Mouse (Mus musculus) C2C12 (cell line): Measurements from ENCODE around the gene Mical2. TPM values are rescaled to one million over a fixed set of nuclear protein-coding genes. Genes with fewer than 3 reads are reported as not detected.

ENCODE experiments used
- H3K27me3 ChIP-seq: one replicate; pipeline ENCODE4 v1.6.1; 2011; ENCODE audit not compliant: control insufficient read depth, insufficient read depth, insufficient read length
- H3K36me3 ChIP-seq: one replicate; pipeline ENCODE4 v1.6.1; 2011; ENCODE audit not compliant: control insufficient read depth, insufficient read depth
- H3K4me3 ChIP-seq: one replicate; pipeline ENCODE4 v1.5.1; 2011; ENCODE audit warnings: mild to moderate bottlenecking, control low read depth; ENCODE audit not compliant: poor library complexity, insufficient read depth, severe bottlenecking
- H3K79me2 ChIP-seq: one replicate; pipeline ENCODE4 v1.6.1; 2011; ENCODE audit not compliant: control insufficient read depth, insufficient read depth
- H3K79me3 ChIP-seq: one replicate; pipeline ENCODE4 v1.6.1; 2011; ENCODE audit warnings: low read depth, control low read depth
- H3ac ChIP-seq: one replicate; pipeline ENCODE3; 2011; ENCODE audit warnings: low read depth; ENCODE audit not compliant: control insufficient read depth, insufficient read length
- CEBPB ChIP-seq: IDR thresholded peaks from one replicate; pipeline ENCODE4 v1.6.1; 2011; ENCODE audit warnings: low read depth, mild to moderate bottlenecking, control low read depth, moderate library complexity
- CTCF ChIP-seq: IDR thresholded peaks from one replicate; pipeline ENCODE4 v1.5.1; 2011; ENCODE audit not compliant: control insufficient read depth, insufficient read depth, insufficient read length
- FOSL1 ChIP-seq: IDR thresholded peaks from one replicate; pipeline ENCODE4 v1.8.0; 2011; ENCODE audit warnings: mild to moderate bottlenecking, low read length; ENCODE audit not compliant: poor library complexity, insufficient read depth, severe bottlenecking
- MAX ChIP-seq: IDR thresholded peaks from one replicate; pipeline ENCODE4 v1.6.1; 2011; ENCODE audit warnings: mild to moderate bottlenecking, control low read depth
- MYOD1 ChIP-seq: IDR thresholded peaks from one replicate; pipeline ENCODE4 v1.6.1; 2011; ENCODE audit warnings: low read depth; ENCODE audit not compliant: control insufficient read depth, insufficient read length
- MYOG ChIP-seq: IDR thresholded peaks from one replicate; pipeline ENCODE4 v1.6.1; 2011; ENCODE audit not compliant: control insufficient read depth, insufficient read length; ENCODE audit errors: extremely low read depth
- USF1 ChIP-seq: IDR thresholded peaks from one replicate; pipeline ENCODE4 v1.6.1; 2011; ENCODE audit warnings: low read depth, mild to moderate bottlenecking, control low read depth, moderate library complexity
- polyA plus RNA-seq: library from polyadenylated mRNA; unstranded; fragments of >200 nt; fragmentation: generic; extraction: Trizol; gene quantifications from one replicate; pipeline ENCODE4 v1.2.1, GENCODE M21; 2012; ENCODE audit warnings: missing spikeins

Gene Mical2
- polyA plus RNA-seq, 1 experiment, result 76.9 TPM

- peaks cover 52% of the 10 kb centered on the region for H3K79me3 ChIP-seq
- H3ac ChIP-seq, result peak overlapping the region; percentile 28
- H3K27me3 ChIP-seq, result no peaks in the 10 kb centered on the region
- no peak for TF ChIP-seq MYOD1
- TF ChIP-seq MYOG, result no peak
- TF ChIP-seq FOSL1, result no peak
- no peak for TF ChIP-seq CEBPB
- TF ChIP-seq CTCF, result no peak
- no peak for TF ChIP-seq USF1
- TF ChIP-seq MAX, result no peak
- peaks cover 74% of the 10 kb centered on the region for H3K79me2 ChIP-seq
- peaks cover 31% of the 10 kb centered on the region for H3K36me3 ChIP-seq
- no peak overlapping the region for H3K4me3 ChIP-seq
Measured at GRCm38 (mm10) chr7:112298871-112299422, 73.3 kb downstream of the Mical2 start.

GRCm38 (mm10) chr7:112299521-112300096 is 74.0 kb downstream of the Mical2 start:
- TF ChIP-seq CEBPB (no peak), FOSL1 (no peak), MAX (no peak), CTCF (no peak), MYOG (no peak), MYOD1 (no peak), USF1 (no peak)
- peaks cover 27% of the 10 kb centered on the region for H3K36me3 ChIP-seq
- no peaks in the 10 kb centered on the region for H3K27me3 ChIP-seq
- H3K4me3 ChIP-seq, result no peak overlapping the region
- H3K79me3 ChIP-seq, result peaks cover 48% of the 10 kb centered on the region
- peaks cover 67% of the 10 kb centered on the region for H3K79me2 ChIP-seq
- H3ac ChIP-seq, result peak overlapping the region; percentile 39

GRCm38 (mm10) chr7:112300141-112300540 is 74.5 kb downstream of the Mical2 start:
- Histone ChIP-seq H3K27me3 (no peaks in the 10 kb centered on the region), H3K79me3 (peaks cover 46% of the 10 kb centered on the region), H3ac (no peak overlapping the region), H3K79me2 (peaks cover 63% of the 10 kb centered on the region), H3K36me3 (peaks cover 27% of the 10 kb centered on the region), H3K4me3 (no peak overlapping the region)
- no peak for TF ChIP-seq MYOG
- no peak for TF ChIP-seq CEBPB
- no peak for TF ChIP-seq CTCF

GRCm38 (mm10) chr7:112301052-112301451 is 75.4 kb downstream of the Mical2 start:
- Histone ChIP-seq H3K79me3 (peaks cover 37% of the 10 kb centered on the region), H3K36me3 (peaks cover 34% of the 10 kb centered on the region), H3K4me3 (no peak overlapping the region), H3K79me2 (peaks cover 59% of the 10 kb centered on the region), H3ac (no peak overlapping the region), H3K27me3 (no peaks in the 10 kb centered on the region)
- no peak for TF ChIP-seq CEBPB
- no peak for TF ChIP-seq MYOD1
- TF ChIP-seq USF1, result no peak
- TF ChIP-seq MAX, result no peak
- TF ChIP-seq CTCF, result no peak
- no peak for TF ChIP-seq FOSL1
- no peak for TF ChIP-seq MYOG

- Histone ChIP-seq H3K27me3 (no peaks in the 10 kb centered on the region), H3K79me3 (peaks cover 27% of the 10 kb centered on the region), H3K79me2 (peaks cover 55% of the 10 kb centered on the region), H3ac (no peak overlapping the region), H3K4me3 (no peak overlapping the region), H3K36me3 (peaks cover 62% of the 10 kb centered on the region)
- TF ChIP-seq MYOD1, result peak; percentile 75
- peak; percentile 80 for TF ChIP-seq FOSL1
- no peak for TF ChIP-seq CTCF
Measured at GRCm38 (mm10) chr7:112304382-112304781, 78.7 kb downstream of the Mical2 start.

- Histone ChIP-seq H3K79me3 (no peaks in the 10 kb centered on the region), H3K79me2 (peaks cover 21% of the 10 kb centered on the region), H3ac (no peak overlapping the region), H3K36me3 (peaks cover 77% of the 10 kb centered on the region), H3K27me3 (no peaks in the 10 kb centered on the region), H3K4me3 (no peak overlapping the region)
- TF ChIP-seq CEBPB, result no peak
Measured at GRCm38 (mm10) chr7:112309289-112310016, 83.8 kb downstream of the Mical2 start.
